Mouse (Mus musculus) frontal cortex, adult (tissue): ENCODE results near the gene 4930507D05Rik.
"Not testable (repeated sequence)": the region's sequence is repeated elsewhere in the genome, so short reads cannot be mapped to it uniquely, and the experiment has no call there.

ENCODE experiments used
- ATAC-seq: cut with Nextera tagmentation; 2 replicates; pipeline ENCODE4 v1.9.2; 2017; ENCODE audit warnings: mild to moderate bottlenecking, moderate library complexity, mixed read lengths; ENCODE audit not compliant: low TSS enrichment

The 4930507D05Rik gene

GRCm38 (mm10) chr10:62476980-62477379 lies 27.7 kb downstream of the 4930507D05Rik start:
- no peak for ATAC-seq

GRCm38 (mm10) chr10:62481108-62481852 lies 32.0 kb downstream of the 4930507D05Rik start:
- no peak for ATAC-seq

- peak; percentile 35 for ATAC-seq
Observed at GRCm38 (mm10) chr10:62485878-62486582, 36.7 kb downstream of the 4930507D05Rik start.

- ATAC-seq: peak; percentile 86
Observed at GRCm38 (mm10) chr10:62486618-62487415, 37.5 kb downstream of the 4930507D05Rik start, which contains the start of gene Vps26a. Vps26a (minus strand) TSS chr10:62486805.

GRCm38 (mm10) chr10:62488266-62488665 lies 39.0 kb downstream of the 4930507D05Rik start:
- peak; percentile 53 for ATAC-seq

- not testable (repeated sequence) for ATAC-seq
Observed at GRCm38 (mm10) chr10:62491681-62492080, 42.4 kb downstream of the 4930507D05Rik start.

- peak; percentile 81; the same call in 1 of the 2 replicates for ATAC-seq
Observed at GRCm38 (mm10) chr10:62500088-62500915, 51.0 kb downstream of the 4930507D05Rik start.
